Mouse (Mus musculus) stomach, embryonic 14.5 days (tissue): ENCODE data around the gene Phykpl. TPM values are rescaled to one million over a fixed set of nuclear protein-coding genes. Genes with fewer than 3 reads are reported as not detected.

ENCODE experiments used
- ATAC-seq: fragments of 200-750 bp; cut with Nextera tagmentation; 2 replicates; pipeline ENCODE4 v1.8.0; 2017; ENCODE audit warnings: low read depth, moderate TSS enrichment; ENCODE audit not compliant: insufficient number of reproducible peaks, insufficient read depth, low FRiP score
- H3K27ac ChIP-seq: fragments of 300-500 bp; sonication (generic); 2 replicates; pipeline ENCODE4 v1.5.1; 2014; ENCODE audit warnings: mild to moderate bottlenecking, low read length, moderate library complexity, mixed read lengths
- H3K27me3 ChIP-seq: fragments of 300-500 bp; sonication (generic); 2 replicates; pipeline ENCODE4 v1.6.1; 2014; ENCODE audit warnings: low read length, control low read depth, mixed read lengths; ENCODE audit not compliant: control insufficient read depth, insufficient read depth
- H3K36me3 ChIP-seq: fragments of 300-500 bp; sonication (generic); 2 replicates; pipeline ENCODE4 v1.6.1; 2014; ENCODE audit warnings: mild to moderate bottlenecking, control low read depth, low read length, moderate library complexity, mixed read lengths; ENCODE audit not compliant: control insufficient read depth, insufficient read depth
- H3K4me1 ChIP-seq: fragments of 300-500 bp; sonication (generic); 2 replicates; pipeline ENCODE4 v1.6.1; 2014; ENCODE audit warnings: low read length, control low read depth, mixed read lengths; ENCODE audit not compliant: control insufficient read depth, insufficient read depth
- H3K4me2 ChIP-seq: fragments of 300-500 bp; sonication (generic); replicated peaks from 2 replicates; pipeline ENCODE4 v1.6.1; 2014; ENCODE audit warnings: low read depth, low read length, control low read depth
- H3K4me3 ChIP-seq: fragments of 300-500 bp; sonication (generic); 2 replicates; pipeline ENCODE4 v1.5.1; 2014; ENCODE audit warnings: low read depth, low read length, control low read depth
- H3K9ac ChIP-seq: fragments of 300-500 bp; sonication (generic); replicated peaks from 2 replicates; pipeline ENCODE4 v1.6.1; 2014; ENCODE audit warnings: low read depth, mild to moderate bottlenecking, control low read depth, low read length, moderate library complexity, mixed read lengths
- H3K9me3 ChIP-seq: fragments of 300-500 bp; sonication (generic); 2 replicates; pipeline ENCODE4 v1.6.1; 2016; ENCODE audit warnings: low read depth, low read length, control low read depth; ENCODE audit not compliant: control insufficient read depth
- WGBS: fragments of 180-500 bp; shearing (Covaris S2); extraction: QIAGEN DNeasy Blood & Tissue Kit; methylation state at CpG from one replicate; pipeline ENCODE4 v1.1.7; 2014; 5-methylcytosine and 5-hydroxymethylcytosine counted together
- polyA plus RNA-seq: library from polyadenylated mRNA; unstranded; fragments of >200 nt; fragmentation: Nextera tagmentation; extraction: Ambion mirVana; gene quantifications from 2 replicates; pipeline ENCODE4 v1.2.1, GENCODE M21; 2014

Gene Phykpl
- polyA plus RNA-seq, 1 experiment from 2014 or later = 19.0 TPM

- Histone ChIP-seq H3K4me2 (no peak overlapping the region), H3K36me3 (peaks cover 72% of the 10 kb centered on the region), H3K4me1 (no peaks in the 10 kb centered on the region), H3K4me3 (no peak overlapping the region), H3K9me3 (no peaks in the 10 kb centered on the region; the same call in 1 of the 2 replicates), H3K9ac (no peak overlapping the region), H3K27ac (no peak overlapping the region), H3K27me3 (no peaks in the 10 kb centered on the region)
- 55% methylated on average over 7 of the region's 7 CpGs for WGBS
- ATAC-seq = no peak
These were observed 6.6 kb downstream of the Phykpl start for GRCm38 (mm10) chr11:51591168-51591567.

GRCm38 (mm10) chr11:51591915-51592314 lies 7.4 kb downstream of the Phykpl start:
- 88% methylated on average over 7 of the region's 7 CpGs for WGBS
- no peaks in the 10 kb centered on the region; the same call in 1 of the 2 replicates for H3K9me3 ChIP-seq
- H3K27ac ChIP-seq = no peak overlapping the region
- H3K4me2 ChIP-seq = no peak overlapping the region
- no peak overlapping the region for H3K9ac ChIP-seq
- peaks cover 73% of the 10 kb centered on the region for H3K36me3 ChIP-seq
- no peaks in the 10 kb centered on the region for H3K4me1 ChIP-seq
- no peak overlapping the region for H3K4me3 ChIP-seq
- H3K27me3 ChIP-seq = no peaks in the 10 kb centered on the region
- ATAC-seq = no peak

DNA sequence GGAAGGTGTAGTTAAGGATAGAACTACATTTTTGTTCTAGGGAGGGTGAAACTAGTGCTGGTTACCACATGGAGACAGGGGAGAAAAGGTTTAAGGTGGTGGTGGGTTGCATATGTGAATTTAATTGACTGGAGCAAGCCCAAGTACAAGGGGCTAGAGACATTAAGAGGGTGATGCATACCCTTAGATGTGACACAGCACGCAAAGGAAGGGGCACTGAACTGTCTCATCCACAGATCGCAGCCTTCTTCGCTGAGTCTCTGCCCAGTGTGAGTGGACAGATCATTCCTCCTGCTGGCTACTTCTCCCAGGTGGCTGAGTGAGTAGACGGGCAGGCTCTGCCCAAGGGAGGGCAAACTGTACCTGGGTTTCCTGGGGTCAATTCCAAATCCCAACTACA lies 8.8 kb downstream of the Phykpl start:
- Histone ChIP-seq H3K9ac (no peak overlapping the region), H3K4me2 (no peak overlapping the region), H3K4me3 (no peak overlapping the region), H3K9me3 (no peaks in the 10 kb centered on the region; the same call in 1 of the 2 replicates), H3K27me3 (no peaks in the 10 kb centered on the region), H3K4me1 (no peaks in the 10 kb centered on the region), H3K27ac (no peak overlapping the region), H3K36me3 (peaks cover 73% of the 10 kb centered on the region)
- 85% methylated on average over 4 of the region's 4 CpGs for WGBS
- ATAC-seq = no peak

DNA sequence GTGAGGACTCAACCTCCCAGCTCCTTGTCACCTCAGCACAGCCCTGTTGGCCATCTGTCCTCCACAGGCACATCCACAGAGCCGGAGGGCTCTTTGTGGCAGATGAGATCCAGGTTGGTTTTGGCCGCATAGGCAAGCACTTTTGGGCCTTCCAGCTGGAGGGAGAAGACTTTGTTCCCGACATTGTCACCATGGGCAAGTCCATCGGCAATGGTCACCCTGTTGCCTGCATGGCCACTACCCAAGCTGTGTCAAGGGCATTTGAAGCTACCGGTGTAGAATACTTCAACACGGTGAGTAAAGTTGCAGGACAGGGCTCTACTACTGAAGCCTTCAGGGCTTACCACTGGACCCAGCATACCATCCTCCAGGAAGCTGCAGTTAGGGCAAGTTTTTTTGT lies 9.3 kb downstream of the Phykpl start:
- Histone ChIP-seq H3K27ac (no peak overlapping the region), H3K4me2 (no peak overlapping the region), H3K4me3 (no peak overlapping the region), H3K36me3 (peaks cover 76% of the 10 kb centered on the region), H3K27me3 (no peaks in the 10 kb centered on the region), H3K4me1 (no peaks in the 10 kb centered on the region), H3K9ac (no peak overlapping the region), H3K9me3 (no peaks in the 10 kb centered on the region; the same call in 1 of the 2 replicates)
- WGBS = 90% methylated on average over 6 of the region's 6 CpGs
- ATAC-seq = no peak

GRCm38 (mm10) chr11:51594715-51595350 lies 10.3 kb downstream of the Phykpl start:
- Histone ChIP-seq H3K36me3 (peaks cover 83% of the 10 kb centered on the region), H3K9me3 (no peaks in the 10 kb centered on the region), H3K4me2 (no peak overlapping the region), H3K4me1 (no peaks in the 10 kb centered on the region), H3K27me3 (no peaks in the 10 kb centered on the region), H3K27ac (no peak overlapping the region), H3K9ac (no peak overlapping the region), H3K4me3 (no peak overlapping the region)
- no peak for ATAC-seq
- 66% methylated on average over 3 of the region's 3 CpGs for WGBS

DNA sequence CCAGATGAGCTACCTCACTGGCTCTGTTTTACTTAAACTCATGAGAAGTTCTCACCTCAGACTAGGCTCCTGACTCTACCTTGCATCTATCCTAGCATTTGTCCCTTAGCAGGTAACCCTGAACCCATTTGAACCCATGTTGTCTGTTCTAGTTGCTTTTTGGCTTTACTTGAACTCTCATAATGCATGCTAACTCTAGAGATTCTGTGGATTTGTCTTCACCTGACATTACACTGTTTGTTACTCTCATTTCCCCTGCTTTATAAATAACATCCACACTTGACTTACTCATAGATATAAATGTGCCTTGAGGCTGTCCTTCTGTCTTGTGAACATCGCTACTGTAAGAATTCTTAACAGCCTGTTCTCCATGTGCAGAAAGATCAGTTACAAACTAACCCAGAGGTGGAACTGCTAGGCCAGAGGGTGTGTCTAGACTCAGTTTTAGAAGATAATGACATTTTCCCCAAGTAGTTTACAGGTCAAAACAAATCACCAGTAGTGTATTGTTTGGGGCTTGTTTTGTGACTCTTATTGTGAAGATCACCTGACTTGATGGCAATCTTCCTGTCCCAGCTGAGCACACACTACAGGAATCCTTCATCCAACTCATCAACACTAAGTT lies 11.0 kb downstream of the Phykpl start:
- ATAC-seq = no peak
- peaks cover 88% of the 10 kb centered on the region for H3K36me3 ChIP-seq
- H3K4me2 ChIP-seq = no peak overlapping the region
- H3K27ac ChIP-seq = no peak overlapping the region
- 90% methylated on average over 1 of the region's 1 CpGs for WGBS
- H3K9ac ChIP-seq = no peak overlapping the region
- H3K27me3 ChIP-seq = no peaks in the 10 kb centered on the region
- H3K4me3 ChIP-seq = no peak overlapping the region
- no peaks in the 10 kb centered on the region for H3K9me3 ChIP-seq
- H3K4me1 ChIP-seq = no peaks in the 10 kb centered on the region

GRCm38 (mm10) chr11:51597553-51597952 lies 13.0 kb downstream of the Phykpl start:
- Histone ChIP-seq H3K9ac (no peak overlapping the region), H3K27me3 (no peaks in the 10 kb centered on the region), H3K4me2 (no peak overlapping the region), H3K9me3 (no peaks in the 10 kb centered on the region), H3K27ac (no peak overlapping the region), H3K4me3 (no peak overlapping the region), H3K36me3 (peaks cover 94% of the 10 kb centered on the region), H3K4me1 (peaks cover 3% of the 10 kb centered on the region; the same call in 1 of the 2 replicates)
- ATAC-seq = no peak
- 70% methylated on average over 2 of the region's 2 CpGs for WGBS

GRCm38 (mm10) chr11:51602253-51602652 lies 17.7 kb downstream of the Phykpl start:
- Histone ChIP-seq H3K27me3 (no peaks in the 10 kb centered on the region), H3K36me3 (peaks cover 84% of the 10 kb centered on the region), H3K27ac (no peak overlapping the region), H3K9me3 (no peaks in the 10 kb centered on the region), H3K4me2 (no peak overlapping the region), H3K9ac (no peak overlapping the region), H3K4me3 (no peak overlapping the region), H3K4me1 (peaks cover 20% of the 10 kb centered on the region; the same call in 1 of the 2 replicates)
- ATAC-seq = no peak
- 91% methylated on average over 3 of the region's 3 CpGs for WGBS
